Mouse (Mus musculus) hindbrain, embryonic 12.5 days (tissue): ENCODE results near the gene Cdc42. TPM values are rescaled to one million over a fixed set of nuclear protein-coding genes. Genes with fewer than 3 reads are reported as not detected.

Experiments used
- ATAC-seq: fragments of 200-750 bp; cut with Nextera tagmentation; 2 replicates; pipeline ENCODE4 v1.8.0; 2017; ENCODE audit warnings: moderate TSS enrichment; ENCODE audit not compliant: low FRiP score
- H3K27ac ChIP-seq: fragments of 300-500 bp; sonication (generic); 2 replicates; pipeline ENCODE4 v1.5.1; 2016; ENCODE audit warnings: mild to moderate bottlenecking
- H3K27me3 ChIP-seq: fragments of 300-500 bp; sonication (generic); 2 replicates; pipeline ENCODE4 v1.6.1; 2016; ENCODE audit warnings: mild to moderate bottlenecking
- H3K36me3 ChIP-seq: fragments of 300-500 bp; sonication (generic); 2 replicates; pipeline ENCODE4 v1.6.1; 2016; ENCODE audit warnings: mild to moderate bottlenecking
- H3K4me1 ChIP-seq: fragments of 300-500 bp; sonication (generic); 2 replicates; pipeline ENCODE4 v1.6.1; 2016
- H3K4me2 ChIP-seq: fragments of 300-500 bp; sonication (generic); replicated peaks from 2 replicates; pipeline ENCODE4 v1.6.1; 2016; ENCODE audit warnings: mild to moderate bottlenecking
- H3K4me3 ChIP-seq: fragments of 300-500 bp; sonication (generic); 2 replicates; pipeline ENCODE4 v1.5.1; 2016; ENCODE audit warnings: mild to moderate bottlenecking
- H3K9ac ChIP-seq: fragments of 300-500 bp; sonication (generic); 2 replicates; pipeline ENCODE4 v1.6.1; 2016; ENCODE audit warnings: mild to moderate bottlenecking, moderate library complexity
- H3K9me3 ChIP-seq: fragments of 300-500 bp; sonication (generic); replicated peaks from 2 replicates; pipeline ENCODE4 v1.6.1; 2016; ENCODE audit warnings: mild to moderate bottlenecking
- WGBS: fragments of 180-500 bp; shearing (Covaris S2); methylation state at CpG from one replicate; pipeline ENCODE4 v1.1.7; 2016; 5-methylcytosine and 5-hydroxymethylcytosine counted together
- polyA plus RNA-seq: library from polyadenylated mRNA; unstranded; fragments of >200 nt; fragmentation: Nextera tagmentation; extraction: Ambion mirVana; gene quantifications from 2 replicates; pipeline ENCODE4 v1.2.1, GENCODE M21; 2016

Cdc42 gene
- polyA plus RNA-seq, 1 experiment from 2014 or later, result 666 TPM

DNA sequence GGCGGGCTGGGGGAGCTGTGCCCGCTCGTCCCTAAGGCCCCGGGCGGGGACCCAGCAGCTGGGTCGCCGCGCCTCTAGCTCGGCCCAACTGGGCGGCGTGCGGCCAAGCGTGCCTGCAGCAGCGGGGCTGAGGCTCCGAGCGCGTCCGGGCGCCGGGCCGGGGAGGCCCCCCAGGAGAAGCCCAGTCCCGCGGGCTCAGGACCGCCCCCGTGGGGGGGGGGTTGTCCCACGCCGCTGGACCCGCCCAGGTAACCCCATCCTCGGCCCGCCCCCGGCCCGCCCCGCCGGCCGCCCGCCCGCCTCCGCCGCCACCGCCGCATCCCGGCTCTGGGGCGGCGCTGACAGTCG is 80.4 kb downstream of the Cdc42 start, which contains the start of gene Wnt4:
TSS of gene Wnt4 (plus strand) at position 324 of the 348 bp plus-strand sequence.
- Histone ChIP-seq H3K27ac (peak within 1 kb of the TSS; percentile 24; the same call in 1 of the 2 replicates), H3K9me3 (no peaks in the 10 kb centered on the region), H3K27me3 (peaks cover 79% of the 10 kb centered on the region), H3K36me3 (no peaks in the 10 kb centered on the region), H3K4me3 (peak within 1 kb of the TSS; percentile 57), H3K4me2 (peak within 1 kb of the TSS; percentile 91), H3K9ac (peak within 1 kb of the TSS; percentile 66), H3K4me1 (peaks cover 34% of the 10 kb centered on the region)
- ATAC-seq, result peak; percentile 57
- WGBS, result 2% methylated on average over 18 of the region's 45 CpGs

DNA sequence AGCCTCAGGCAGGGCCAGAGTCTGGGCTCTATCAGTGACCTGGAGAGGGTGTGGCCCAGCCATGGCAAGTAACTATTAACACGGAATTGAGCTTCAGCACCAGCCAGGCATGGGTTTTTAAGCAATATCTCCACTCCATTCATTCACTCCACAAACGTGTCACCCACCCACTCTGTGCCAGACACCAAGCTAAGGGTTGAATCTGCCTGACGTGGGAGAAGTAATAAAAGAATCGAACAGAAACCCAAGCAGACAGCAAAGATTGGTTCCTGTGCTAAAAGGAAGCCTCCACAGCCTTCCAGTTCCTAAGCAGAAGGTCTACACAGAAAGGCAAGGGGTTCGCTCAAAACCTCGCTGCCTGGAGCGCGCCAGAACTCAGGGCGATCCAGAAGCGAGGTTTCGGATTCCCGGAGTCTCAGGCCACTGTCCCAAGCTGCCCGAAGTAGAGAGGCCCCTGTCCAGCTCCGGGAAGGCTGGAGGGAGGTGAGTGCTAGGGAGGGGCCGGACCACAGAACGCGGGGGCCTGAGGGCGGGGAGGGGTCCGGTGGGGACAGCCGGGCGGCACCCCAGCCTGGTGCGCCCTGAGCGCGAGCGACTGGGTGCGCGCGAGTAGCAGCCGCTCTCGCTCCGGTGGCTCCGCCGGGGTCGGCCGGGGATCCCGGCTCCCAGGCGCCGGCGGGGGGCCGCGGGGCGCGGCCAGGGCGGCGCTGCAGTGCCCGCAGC is 80.9 kb downstream of the Cdc42 start:
- Histone ChIP-seq H3K4me1 (peaks cover 34% of the 10 kb centered on the region), H3K27ac (no peak overlapping the region), H3K27me3 (peaks cover 77% of the 10 kb centered on the region), H3K4me3 (peak overlapping the region; percentile 57), H3K9me3 (no peaks in the 10 kb centered on the region), H3K36me3 (no peaks in the 10 kb centered on the region), H3K4me2 (peak overlapping the region; percentile 91), H3K9ac (peak overlapping the region; percentile 66)
- peak; percentile 17 for ATAC-seq
- WGBS, result 1% methylated on average over 45 of the region's 46 CpGs

DNA sequence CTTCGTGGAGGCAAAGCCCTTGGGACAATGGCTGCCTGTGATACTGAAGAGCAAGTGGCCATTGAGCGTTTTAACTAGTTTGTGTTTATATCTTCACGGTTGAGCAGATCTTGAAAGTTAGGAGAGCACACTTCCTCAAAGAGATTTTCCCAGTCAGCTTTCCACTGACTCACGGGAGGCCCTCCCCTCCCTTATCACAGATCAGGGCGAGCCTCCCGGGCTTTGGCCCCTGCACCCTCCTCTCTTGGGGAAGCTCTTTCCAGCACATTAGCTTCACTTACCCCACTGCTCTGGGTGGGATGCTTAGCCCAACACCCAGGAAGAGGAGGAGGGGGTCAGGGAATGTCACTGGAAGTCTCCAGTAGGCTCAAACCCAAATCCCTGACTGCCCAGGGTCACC is 83.2 kb downstream of the Cdc42 start:
- H3K9me3 ChIP-seq, result no peaks in the 10 kb centered on the region
- H3K36me3 ChIP-seq, result no peaks in the 10 kb centered on the region
- ATAC-seq, result no peak
- H3K27ac ChIP-seq, result no peak overlapping the region
- peaks cover 56% of the 10 kb centered on the region for H3K27me3 ChIP-seq
- no peak overlapping the region for H3K4me3 ChIP-seq
- WGBS, result 13% methylated on average over 6 of the region's 6 CpGs
- H3K9ac ChIP-seq, result no peak overlapping the region
- no peak overlapping the region for H3K4me2 ChIP-seq
- peaks cover 28% of the 10 kb centered on the region for H3K4me1 ChIP-seq

DNA sequence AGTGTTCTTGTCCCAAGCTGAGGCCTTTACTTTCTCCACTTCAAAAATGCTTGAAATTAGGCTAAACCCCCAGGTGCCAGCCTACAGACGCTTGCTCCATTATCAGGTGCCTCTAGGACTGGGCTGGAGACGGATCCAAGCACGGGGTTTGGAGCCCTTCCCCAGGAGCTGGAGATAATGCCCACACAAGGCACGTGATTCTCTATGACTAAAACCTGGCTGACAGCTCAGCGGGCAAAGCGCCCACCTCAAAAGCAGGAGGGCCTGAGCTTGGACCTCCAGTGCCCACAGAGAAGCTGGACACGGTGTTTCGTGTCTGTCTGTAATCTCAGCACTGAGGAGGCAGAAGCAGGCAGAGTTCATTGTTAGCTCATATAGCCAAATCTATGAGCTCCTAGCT is 85.7 kb downstream of the Cdc42 start:
- H3K9me3 ChIP-seq, result no peaks in the 10 kb centered on the region
- 84% methylated on average over 8 of the region's 8 CpGs for WGBS
- no peak overlapping the region for H3K9ac ChIP-seq
- no peak overlapping the region for H3K4me2 ChIP-seq
- H3K27me3 ChIP-seq, result peaks cover 41% of the 10 kb centered on the region
- H3K27ac ChIP-seq, result no peak overlapping the region
- no peak for ATAC-seq
- H3K36me3 ChIP-seq, result no peaks in the 10 kb centered on the region
- peaks cover 8% of the 10 kb centered on the region for H3K4me1 ChIP-seq
- no peak overlapping the region for H3K4me3 ChIP-seq

Other genes starting within 250 kb of the Cdc42 start
- 3.7 and 5.0 TPM in 2 replicates for gene Wnt4, start 80.2 kb downstream of the Cdc42 start, polyA plus RNA-seq
- gene Cela3a, start 52.1 kb upstream of the Cdc42 start, polyA plus RNA-seq, result not detected in 2 replicates
- gene Cela3b, start 72.8 kb upstream of the Cdc42 start, polyA plus RNA-seq, result not detected in 2 replicates
- not detected in 2 replicates for gene 1700013G24Rik, start 95.6 kb upstream of the Cdc42 start, polyA plus RNA-seq
- gene Hspg2, start 111.0 kb upstream of the Cdc42 start, polyA plus RNA-seq, result 14.7 and 15.0 TPM in 2 replicates
- gene Ldlrad2, start 216.8 kb upstream of the Cdc42 start, polyA plus RNA-seq, result 1.5 TPM in 1 of 2 replicates, not detected in the other
- 85.9 and 86.7 TPM in 2 replicates for gene Usp48, start 236.0 kb upstream of the Cdc42 start, polyA plus RNA-seq